Mouse (Mus musculus) layer of hippocampus, postnatal 14 days (tissue): ENCODE data around the gene Psmd4. TPM values are rescaled to one million over a fixed set of nuclear protein-coding genes. Genes with fewer than 3 reads are reported as not detected.
"Not testable (repeated sequence)": the region's sequence is repeated elsewhere in the genome, so short reads cannot be mapped to it uniquely, and the experiment has no call there.

Experiments used
- DNase-seq, 2 experiments: peaks; one replicate each; pipeline ENCODE4 v3.0.0; 2021 to 2022; ENCODE audit warnings: low spot score in 2 of 2, mixed read lengths in 1 of 2
- long read RNA-seq, 2 experiments: library from polyadenylated mRNA; stranded (forward); transcript quantifications; one replicate each; pipeline ENCODE4 v2.0.0; 2021
- total RNA-seq, 2 experiments: library from RNA; stranded (reverse); gene quantifications; 2 replicates each; pipeline ENCODE4 v1.2.3; 2021

The Psmd4 gene
- 100 to 1,000 TPM; 155 TPM for total RNA-seq
- long read RNA-seq, experiment 1, transcript Psmd4-201 (10 exons, 1,276 nt), result minor isoform, 43 of 157 reads
- long read RNA-seq, experiment 1, transcript Psmd4-202 (10 exons, 1,332 nt), result major isoform, 81 of 157 reads
- long read RNA-seq, experiment 1, partial matches to known transcripts, result 16 of 157 reads
- long read RNA-seq, experiment 1, other reads (novel, unspliced or antisense), result 16 of 157 reads
- long read RNA-seq, experiment 2, transcript Psmd4-201 (10 exons, 1,276 nt), result minor isoform, 59 of 222 reads
- long read RNA-seq, experiment 2, transcript Psmd4-202 (10 exons, 1,332 nt), result major isoform, 122 of 222 reads
- long read RNA-seq, experiment 2, partial matches to known transcripts, result 14 of 222 reads
- long read RNA-seq, experiment 2, other reads (novel, unspliced or antisense), result 27 of 222 reads

GRCm38 (mm10) chr3:95042166-95042837 is at the start of gene Psmd4:
Gene Psmd4 (minus strand): TSS chr3:95042614.
- DNase-seq, result peak; percentile 94 to 98

- DNase-seq, result no peak
Measured at GRCm38 (mm10) chr3:95088071-95088470, 45.7 kb upstream of the Psmd4 start.

- DNase-seq, result no peak
Measured at GRCm38 (mm10) chr3:95071606-95072005, 29.2 kb upstream of the Psmd4 start.

GRCm38 (mm10) chr3:95066570-95066969 is 24.2 kb upstream of the Psmd4 start:
- no peak for DNase-seq

GRCm38 (mm10) chr3:95066095-95066494 is 23.7 kb upstream of the Psmd4 start:
- DNase-seq, result no peak

GRCm38 (mm10) chr3:95065553-95065952 is 23.1 kb upstream of the Psmd4 start:
- DNase-seq, result no peak

GRCm38 (mm10) chr3:95063741-95064140 is 21.3 kb upstream of the Psmd4 start:
- no peak for DNase-seq

- no peak for DNase-seq
Measured at GRCm38 (mm10) chr3:95058078-95058477, 15.7 kb upstream of the Psmd4 start.

- DNase-seq, result no peak
Measured at GRCm38 (mm10) chr3:95056275-95056674, 13.9 kb upstream of the Psmd4 start.

- DNase-seq, result peak in 1 of 2 experiments; percentile 26
Measured at GRCm38 (mm10) chr3:95054481-95055260, 12.3 kb upstream of the Psmd4 start.

- DNase-seq, result peak in 1 of 2 experiments; percentile 36
Measured at GRCm38 (mm10) chr3:95053701-95054100, 11.3 kb upstream of the Psmd4 start.

GRCm38 (mm10) chr3:95052959-95053358 is 10.5 kb upstream of the Psmd4 start:
- DNase-seq, result peak in 1 of 2 experiments; percentile 71

GRCm38 (mm10) chr3:95047914-95048313 is 5.5 kb upstream of the Psmd4 start:
- no peak for DNase-seq

- DNase-seq, result no peak
Measured at GRCm38 (mm10) chr3:95046462-95047057, 4.1 kb upstream of the Psmd4 start.

GRCm38 (mm10) chr3:95043251-95043650 is 837 bp upstream of the Psmd4 start:
- no peak for DNase-seq

GRCm38 (mm10) chr3:95042838-95043229 is 420 bp upstream of the Psmd4 start:
- DNase-seq, result no peak

GRCm38 (mm10) chr3:95041625-95042024 is 789 bp downstream of the Psmd4 start:
- no peak for DNase-seq

- no peak for DNase-seq
Measured at GRCm38 (mm10) chr3:95029953-95030352, 12.5 kb downstream of the Psmd4 start.

- DNase-seq, result not testable (repeated sequence)
Measured at GRCm38 (mm10) chr3:95029291-95029827, 13.1 kb downstream of the Psmd4 start.

GRCm38 (mm10) chr3:95028603-95029002 is 13.8 kb downstream of the Psmd4 start:
- no peak for DNase-seq

GRCm38 (mm10) chr3:95027701-95028100 is 14.7 kb downstream of the Psmd4 start:
- DNase-seq, result peak; percentile 70 to 85
